Mouse (Mus musculus) bone marrow macrophage, adult 2 months (primary cell): ENCODE results near the gene Obscn.

Experiments used
- CTCF ChIP-seq: IDR thresholded peaks from 2 replicates; pipeline ENCODE4 v1.5.1; 2012; ENCODE audit warnings: low read depth, mild to moderate bottlenecking, low read length, moderate library complexity
- POLR2A ChIP-seq: IDR thresholded peaks from 2 replicates; pipeline ENCODE4 v1.6.1; 2012; ENCODE audit warnings: mild to moderate bottlenecking, low read depth, low read length, borderline replicate concordance

DNA sequence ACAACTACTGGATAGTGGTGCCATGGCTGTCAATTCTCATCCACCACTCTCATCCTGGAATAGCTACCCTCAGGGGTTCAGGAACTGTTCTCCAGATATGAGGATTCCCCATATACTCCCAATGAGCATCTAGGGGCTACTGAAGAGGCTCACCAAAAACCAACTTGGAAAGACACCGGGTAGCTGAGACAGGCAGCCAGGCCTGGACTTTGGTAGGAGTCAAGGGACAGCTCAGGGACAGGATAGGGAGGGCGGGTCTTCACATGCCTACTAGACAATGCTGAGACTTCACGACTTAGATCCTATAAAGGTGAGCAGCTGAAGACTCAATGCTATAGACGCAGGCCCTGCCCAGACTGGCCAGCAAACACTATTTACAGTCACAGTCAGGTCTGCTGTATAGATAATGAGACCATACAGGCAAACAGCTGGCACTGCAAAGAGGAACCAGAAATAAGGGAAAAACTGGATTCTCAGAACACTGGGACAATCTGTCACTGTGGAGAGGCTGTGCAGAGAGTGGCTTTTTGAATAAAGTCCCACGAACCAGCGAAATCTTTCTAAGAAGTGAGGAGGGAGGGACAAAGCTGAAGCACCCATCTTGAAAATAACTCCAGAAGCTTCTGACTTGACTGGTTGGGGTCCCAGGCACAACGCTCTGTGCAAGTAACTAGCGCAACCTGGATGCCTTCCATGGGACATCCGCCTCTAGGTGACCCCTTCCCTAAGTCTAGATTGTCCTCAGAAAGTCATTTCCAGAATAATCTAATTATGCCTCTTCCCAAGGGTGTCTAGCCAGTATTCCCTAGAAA, 26.4 kb upstream of the Obscn start:
- no peak for TF ChIP-seq CTCF
- TF ChIP-seq POLR2A = no peak
